Mouse (Mus musculus) c-Kit-negative CD71-positive TER-119-positive erythroid progenitor cells, embryonic 14.5 days (primary cell): Measurements from ENCODE around the gene Tgtp2.
"Not testable (repeated sequence)": the region's sequence is repeated elsewhere in the genome, so short reads cannot be mapped to it uniquely, and the experiment has no call there.

Experiments used
- DNase-seq: peaks from one replicate; pipeline ENCODE4 v3.0.0-alpha.2; 2013; ENCODE audit warnings: low read depth, low spot score

Tgtp2 gene

DNA sequence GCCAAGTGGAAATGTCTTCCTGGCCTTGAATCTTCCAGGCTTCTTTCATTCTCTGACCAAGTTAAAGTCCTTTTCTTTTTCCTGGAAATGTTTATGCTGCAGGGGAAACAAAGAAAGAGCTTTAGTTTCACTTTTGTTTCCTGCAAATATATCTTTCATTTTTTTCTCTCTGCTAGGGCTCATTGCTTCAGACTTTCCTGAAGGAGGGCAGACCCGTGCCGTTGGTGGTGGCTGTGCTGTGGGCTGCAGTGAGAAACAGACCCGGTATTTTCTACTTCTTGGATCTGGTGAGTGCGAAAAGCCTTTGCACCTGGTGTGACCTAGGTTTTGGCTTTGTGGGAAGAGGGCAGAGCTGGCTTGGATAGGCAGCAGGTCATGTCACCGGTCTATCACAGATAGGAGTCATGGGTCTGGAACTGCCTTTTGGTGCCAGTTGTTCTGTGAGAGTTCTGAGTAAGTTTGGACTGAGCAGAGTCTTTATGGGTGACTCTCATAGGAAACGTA is 22.9 kb upstream of the Tgtp2 start:
- DNase-seq, result no peak

DNA sequence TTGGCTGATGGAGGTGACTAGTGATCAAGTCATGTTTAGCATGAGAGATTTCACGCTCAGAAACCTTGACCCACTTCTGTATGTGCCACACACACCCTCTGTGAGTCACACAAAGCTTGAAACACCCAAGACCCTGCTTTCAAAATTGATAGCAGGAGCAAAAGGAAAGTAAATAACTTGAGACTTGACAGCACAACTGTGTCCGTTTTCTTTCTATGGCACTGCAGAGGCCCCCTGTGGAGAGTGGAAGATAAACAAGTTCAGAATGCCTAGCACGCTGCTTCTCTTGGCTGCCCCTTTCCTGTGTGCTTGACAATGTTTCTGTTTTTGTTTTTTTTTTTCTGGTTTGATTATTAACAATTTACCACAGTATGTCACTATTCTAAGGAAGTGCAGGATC is 20.9 kb upstream of the Tgtp2 start:
- DNase-seq, result no peak

DNA sequence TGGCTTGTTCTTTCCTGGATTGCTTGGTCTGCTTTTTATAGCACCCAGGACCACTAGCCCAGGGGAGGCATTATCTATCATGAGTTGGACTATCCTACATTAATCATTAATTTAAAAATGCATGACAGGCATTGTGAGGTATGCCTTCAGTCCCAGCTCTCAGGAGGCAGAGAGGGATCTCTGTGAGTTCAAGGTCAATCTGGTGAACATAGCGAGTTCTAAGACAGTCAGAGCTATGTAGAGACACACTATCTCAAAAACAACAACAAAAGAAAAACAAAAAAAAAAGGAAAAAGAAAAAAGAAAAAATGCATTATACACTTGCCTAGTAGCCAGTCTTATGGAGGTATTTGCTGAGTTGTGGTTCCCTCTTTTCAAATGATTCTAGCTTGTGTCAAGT is 20.4 kb upstream of the Tgtp2 start:
- DNase-seq, result no peak

DNA sequence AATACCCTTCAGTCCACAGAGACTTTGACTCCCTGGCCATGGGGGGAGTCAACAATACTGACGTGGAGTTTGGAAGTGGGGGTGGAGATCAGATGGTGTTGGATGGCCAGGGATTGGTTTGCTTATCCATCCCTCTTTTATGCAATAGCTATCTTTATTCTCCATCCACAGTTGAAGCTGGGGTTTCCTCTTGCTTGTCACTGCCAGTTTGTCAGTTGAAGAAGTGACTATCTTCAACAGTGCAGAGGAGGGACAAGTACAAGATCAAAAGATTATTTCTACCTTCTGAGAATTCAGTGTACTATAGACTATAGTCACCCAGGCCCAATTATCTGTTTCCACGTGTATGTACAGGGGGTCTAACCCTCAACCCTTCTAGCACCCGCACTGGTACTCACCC is 19.8 kb upstream of the Tgtp2 start:
- DNase-seq, result no peak

DNA sequence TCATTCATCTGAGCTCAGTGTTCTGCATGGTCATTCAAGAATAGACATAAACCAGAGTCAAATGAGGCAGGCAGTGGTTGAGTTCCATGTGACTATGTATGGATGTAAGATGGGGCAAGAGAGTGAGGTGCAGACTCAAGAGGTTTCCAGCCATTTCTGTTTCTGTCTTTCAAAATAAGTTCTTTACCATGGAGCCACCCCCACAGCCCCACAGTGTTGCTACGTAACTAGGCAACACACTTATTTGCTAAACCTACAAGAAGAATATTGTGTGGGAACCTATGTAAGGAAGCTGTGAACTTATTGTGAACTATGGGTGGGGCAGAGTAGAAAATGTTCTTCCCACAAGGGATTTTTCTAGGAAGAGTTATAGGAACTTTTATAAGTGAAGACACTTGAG is 19.1 kb upstream of the Tgtp2 start:
- DNase-seq, result no peak

DNA sequence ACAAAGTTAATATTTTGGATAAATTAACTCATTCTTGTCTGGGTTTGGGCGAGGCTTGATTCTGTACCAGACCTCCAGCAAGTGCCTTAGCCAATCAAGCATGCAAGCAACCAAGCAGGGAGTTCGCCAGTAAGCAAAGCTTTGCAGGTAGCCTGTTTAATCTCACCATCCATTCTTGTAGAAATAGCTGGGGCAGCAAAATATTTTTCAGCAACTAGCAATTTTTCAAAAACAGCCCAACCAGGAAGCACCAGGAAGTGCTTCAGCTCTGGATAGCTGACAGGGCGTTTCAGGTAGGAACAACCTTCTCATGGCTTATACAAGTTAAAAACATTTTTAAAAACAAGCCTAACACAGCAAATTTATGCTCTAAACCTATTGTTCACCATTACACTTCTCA is 17.9 kb upstream of the Tgtp2 start:
- DNase-seq, result no peak

DNA sequence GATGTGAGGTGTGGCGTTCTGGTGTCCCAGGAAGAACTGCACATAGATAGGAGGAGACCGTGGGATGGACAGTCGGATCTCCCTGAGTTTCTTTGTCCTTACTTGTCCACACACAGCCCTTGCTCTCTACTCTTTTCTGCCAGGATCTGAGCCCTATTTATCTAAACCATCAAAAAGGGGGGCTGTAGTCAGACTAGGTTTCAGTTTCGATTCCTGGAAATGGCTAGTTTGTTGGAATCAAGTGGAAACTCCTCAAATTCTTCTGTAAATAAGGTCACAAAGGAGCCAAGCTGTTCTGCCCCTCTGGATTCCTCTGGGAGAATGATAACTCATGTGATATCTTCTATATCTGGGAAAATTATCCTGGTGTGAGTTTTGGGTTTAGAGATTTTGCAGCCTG is 17.4 kb upstream of the Tgtp2 start:
- DNase-seq, result no peak

DNA sequence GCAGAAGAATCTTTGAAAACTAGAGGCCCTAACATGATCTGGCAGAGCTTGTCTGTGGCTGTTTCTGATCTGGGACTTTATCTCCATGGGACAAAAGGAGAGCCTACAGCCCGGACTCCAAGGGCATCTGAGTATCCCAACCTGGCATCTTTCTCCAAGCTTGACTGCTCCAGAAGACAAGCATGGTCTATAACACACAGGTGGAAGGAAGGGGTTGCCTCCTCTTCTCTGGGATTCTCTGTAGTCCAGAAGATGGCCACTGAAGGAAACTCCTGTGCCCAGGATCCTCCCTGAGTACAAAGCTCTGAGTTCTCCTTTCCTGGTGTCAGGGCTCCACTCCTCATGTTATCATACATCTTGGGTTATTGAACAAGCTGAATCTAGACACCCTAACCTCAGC is 16.6 kb upstream of the Tgtp2 start:
- DNase-seq, result no peak

DNA sequence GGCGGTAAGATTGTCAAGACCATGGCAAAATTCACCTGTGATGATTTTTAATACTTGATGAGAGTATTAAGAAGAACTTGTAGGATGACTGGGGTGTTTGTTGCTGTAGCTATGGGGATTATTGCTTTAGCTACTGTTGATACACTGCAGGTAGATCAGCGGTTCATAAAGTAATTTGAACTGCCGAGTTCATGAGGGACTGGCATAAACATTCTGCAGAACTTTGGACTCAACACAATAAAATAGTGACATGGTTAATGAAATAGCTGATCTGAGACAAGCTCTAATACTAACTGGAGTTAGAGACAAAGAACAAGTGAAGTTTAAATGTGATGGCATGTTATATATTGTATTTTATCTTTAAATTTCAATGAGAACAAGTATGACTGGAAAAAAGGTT is 14.7 kb upstream of the Tgtp2 start:
- DNase-seq, result no peak

DNA sequence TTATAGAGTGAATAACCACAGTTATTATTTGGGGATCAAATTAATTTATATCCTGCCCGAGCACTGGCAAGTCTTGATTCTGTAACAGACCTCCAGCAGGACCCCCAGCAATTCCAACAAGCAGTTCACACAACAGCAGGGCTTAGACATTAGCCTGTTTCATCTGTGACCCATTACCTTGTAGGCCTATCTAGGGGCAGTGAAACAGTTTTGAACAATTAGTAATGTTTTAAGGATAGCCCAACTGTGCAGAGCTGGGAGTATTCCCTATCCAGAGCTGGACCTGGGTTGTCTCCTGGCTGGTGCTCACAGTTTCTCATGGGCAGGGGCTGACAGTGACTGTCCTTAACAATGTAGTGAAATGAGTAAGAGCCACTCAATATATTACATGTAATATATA is 13.0 kb upstream of the Tgtp2 start:
- DNase-seq, result no peak

DNA sequence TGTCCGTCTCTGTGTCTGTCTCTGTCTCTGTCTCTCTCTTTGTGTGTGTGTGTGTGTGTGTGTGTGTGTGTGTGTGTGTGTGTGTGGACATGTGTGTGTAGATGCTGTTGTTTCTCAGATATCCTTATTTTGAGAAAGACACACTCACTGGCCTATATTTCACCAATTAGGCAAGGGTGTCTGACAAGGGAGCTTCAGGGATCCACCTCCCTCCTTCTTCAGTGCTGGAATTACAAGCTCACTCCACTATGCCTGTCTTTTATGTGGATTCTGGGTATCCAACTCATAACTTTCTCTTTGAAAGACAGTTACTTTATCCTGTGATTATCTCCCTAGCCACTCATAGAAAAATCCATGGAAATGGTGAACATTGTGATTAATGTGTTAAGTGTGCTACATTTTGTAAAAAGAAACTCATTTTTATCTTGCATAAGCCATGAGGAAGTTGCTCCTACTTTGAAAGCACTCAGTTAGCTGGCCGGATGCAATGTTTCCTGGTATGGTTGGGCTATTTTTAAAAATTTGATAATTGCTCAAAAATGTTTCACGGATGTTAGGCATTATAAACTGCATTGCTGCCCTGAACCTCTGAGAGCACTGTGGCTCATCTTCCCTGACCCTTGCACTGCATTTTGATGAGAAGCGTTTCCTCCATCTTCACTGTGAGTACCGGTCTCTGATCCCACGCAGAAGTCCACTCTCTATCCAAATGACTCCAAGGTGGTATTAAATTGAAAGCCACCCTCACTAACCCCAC is 12.2 kb upstream of the Tgtp2 start, which contains the start of gene Ifi47:
Ifi47 (plus strand) TSS at position 587 of the 757 bp plus-strand sequence.
- not testable (repeated sequence) for DNase-seq

DNA sequence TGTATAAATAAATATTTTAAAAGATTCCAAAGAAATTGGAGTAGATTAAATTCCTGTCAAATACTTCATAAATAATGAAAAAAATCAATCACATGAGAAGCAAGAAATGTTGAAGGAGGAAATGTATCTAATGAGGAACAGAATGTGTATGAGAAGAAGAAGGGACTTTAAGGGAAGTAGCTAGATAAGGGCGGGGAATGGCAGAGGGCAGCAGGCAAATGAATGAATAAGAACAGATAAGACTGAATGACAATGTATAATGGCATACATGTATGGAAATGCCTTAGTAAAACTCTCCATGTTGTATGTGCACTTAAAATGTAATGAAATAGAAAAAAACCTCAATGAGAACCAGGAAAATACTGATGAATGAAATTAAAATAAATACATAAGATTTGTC is 4.4 kb upstream of the Tgtp2 start:
- DNase-seq, result no peak

DNA sequence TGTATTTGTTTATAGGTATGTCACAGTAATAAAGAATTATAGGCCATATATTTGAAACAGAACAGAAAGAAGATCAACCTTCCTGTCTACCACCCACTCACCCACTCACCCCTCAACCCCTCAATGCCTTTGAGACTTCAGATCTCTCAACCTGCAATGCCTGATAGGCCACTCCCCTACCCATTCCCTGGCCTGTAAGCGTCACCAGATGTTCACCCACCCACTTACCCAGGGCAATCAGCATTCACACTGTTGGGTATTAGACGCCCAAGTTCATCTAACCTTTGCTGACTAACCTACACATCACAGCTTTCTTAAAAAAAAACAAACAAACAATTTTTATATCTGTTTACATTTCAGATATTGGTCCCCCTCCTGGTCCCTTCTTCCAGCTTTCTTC is 2.1 kb downstream of the Tgtp2 start:
- DNase-seq, result not testable (repeated sequence)

DNA sequence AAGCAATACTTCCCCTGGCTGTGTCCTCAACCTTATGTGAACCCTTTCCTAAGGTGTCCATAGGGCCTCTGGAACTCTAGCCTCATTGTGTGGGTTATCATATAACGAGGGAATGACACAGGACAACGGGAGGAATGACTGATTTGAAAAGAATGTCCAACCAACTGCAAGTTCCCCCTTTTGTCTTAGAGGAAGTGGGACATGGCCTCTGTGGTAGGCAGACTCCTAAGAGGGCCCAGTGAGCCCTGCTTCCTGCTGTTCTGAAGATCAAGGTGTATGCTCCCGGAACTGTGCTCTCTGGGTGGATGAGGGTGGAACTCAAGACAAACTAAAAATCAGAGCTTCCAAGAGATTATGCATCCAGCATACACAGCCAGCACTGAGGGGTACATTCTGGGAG is 3.9 kb downstream of the Tgtp2 start:
- not testable (repeated sequence) for DNase-seq

DNA sequence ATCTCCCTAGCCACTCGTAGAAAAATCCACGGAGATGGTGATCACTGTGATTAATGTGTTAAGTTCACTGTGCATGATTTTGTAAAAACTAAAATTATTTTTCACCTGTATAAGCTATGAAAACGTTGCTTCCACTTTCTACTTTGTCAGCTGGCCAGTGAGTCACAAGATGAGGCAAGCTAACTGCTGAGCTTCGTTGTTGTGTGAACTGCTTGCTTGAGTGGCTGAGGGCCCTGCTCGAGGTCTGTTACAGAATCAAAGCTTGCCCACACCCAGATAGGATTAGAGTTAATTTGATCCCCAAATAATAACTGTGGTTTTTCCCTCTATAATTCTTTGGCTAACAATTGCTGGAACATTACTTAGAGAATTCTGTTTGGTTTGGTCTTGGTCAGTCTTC is 12.1 kb downstream of the Tgtp2 start:
- not testable (repeated sequence) for DNase-seq

DNA sequence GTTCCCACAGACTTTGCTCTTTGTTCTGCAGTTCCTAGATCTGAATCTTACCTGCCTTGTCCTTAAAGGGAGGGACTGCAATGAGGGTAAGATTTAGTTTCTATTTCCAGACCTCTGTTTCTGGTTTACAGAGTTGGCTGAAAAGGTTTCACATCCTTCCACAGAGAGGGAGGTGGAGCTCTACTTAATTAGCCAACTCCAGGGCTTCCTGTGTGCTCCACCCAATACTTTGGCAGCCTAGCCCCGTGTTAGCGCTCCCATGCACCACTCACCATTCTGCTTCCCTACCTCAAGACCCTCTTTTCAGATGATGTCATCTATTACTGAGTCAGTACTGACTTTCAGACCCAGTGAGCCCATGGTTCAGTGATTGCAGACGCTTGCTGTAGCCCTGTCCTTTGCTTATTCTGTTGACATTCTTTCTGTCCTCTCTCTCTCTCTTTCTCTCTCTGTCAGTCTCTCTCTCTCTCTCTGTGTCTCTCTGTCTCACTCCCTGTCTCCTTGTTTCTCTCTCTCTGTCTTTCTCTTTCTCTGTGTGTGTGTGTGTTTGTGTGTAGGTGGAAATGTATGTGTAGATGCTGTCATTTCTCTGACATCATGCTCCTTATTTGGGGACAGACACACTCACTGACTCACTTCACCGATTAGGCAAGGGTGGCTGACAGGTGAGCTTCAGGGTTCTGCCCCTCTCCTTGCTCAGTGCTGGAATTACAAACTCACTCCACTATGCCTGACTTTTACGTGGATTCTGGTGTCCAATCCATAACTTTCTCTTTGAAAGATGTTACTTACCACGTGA is 12.7 kb downstream of the Tgtp2 start, which contains the start of gene 9930111J21Rik2:
9930111J21Rik2 (minus strand) TSS at position 150 of the 799 bp plus-strand sequence.
- DNase-seq, result not testable (repeated sequence)

DNA sequence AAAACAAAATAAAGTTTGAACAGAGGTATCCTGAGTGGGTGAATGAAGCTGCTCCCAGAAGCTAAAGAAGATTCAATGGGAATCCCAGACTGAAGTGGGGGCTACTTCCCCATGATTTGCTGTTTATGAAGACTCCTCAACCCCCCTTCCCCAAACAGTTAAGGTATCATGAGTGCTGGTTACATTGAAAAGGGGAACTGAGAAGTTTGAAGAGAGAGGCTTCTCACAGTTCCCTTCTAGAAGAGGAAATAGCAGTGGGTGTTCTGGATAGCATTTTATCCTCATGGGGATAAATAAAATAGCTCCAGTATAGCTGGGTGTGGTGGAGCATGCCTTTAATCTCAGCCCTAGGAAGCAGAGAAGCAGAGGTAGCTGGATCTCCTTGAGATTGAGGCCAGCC is 13.9 kb downstream of the Tgtp2 start:
- DNase-seq, result not testable (repeated sequence)

DNA sequence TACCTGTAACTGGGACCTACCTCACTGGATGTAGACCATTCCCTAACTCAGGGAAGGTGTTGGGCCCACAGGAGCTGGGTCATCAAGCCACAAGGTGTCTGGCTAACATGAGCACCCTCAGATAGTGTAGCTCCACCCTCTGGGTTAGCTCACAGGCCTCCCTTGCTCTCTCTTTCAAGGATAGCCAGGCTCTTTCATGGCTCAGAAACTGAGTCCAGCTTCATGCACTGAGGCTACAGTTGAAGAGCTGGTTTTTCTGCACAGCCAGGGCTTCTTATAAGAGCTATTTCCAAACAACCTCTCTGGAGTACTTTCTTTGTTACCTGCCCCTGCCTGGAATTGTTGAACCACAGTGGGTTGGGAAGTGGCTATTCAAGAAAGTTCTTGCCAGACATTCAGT is 51.9 kb downstream of the Tgtp2 start:
- DNase-seq, result not testable (repeated sequence)
